Mouse (Mus musculus): ENCODE results near the gene Gm128. TPM values are rescaled to one million over a fixed set of nuclear protein-coding genes. Genes with fewer than 3 reads are reported as not detected.

Gene Gm128
- polyA plus RNA-seq, 1 experiment = not detected

- Histone ChIP-seq H3K4me3 (ENCODE audit: insufficient read depth, low read length) (no peak overlapping the region), H3K27ac (ENCODE audit: insufficient read depth, low read depth, low read length) (no peak overlapping the region), H3K4me1 (ENCODE audit: control insufficient read depth, insufficient read depth, low read length) (no peaks in the 10 kb centered on the region)
- TF ChIP-seq POLR2A (IDR thresholded peaks at IDR 0.05; ENCODE audit: borderline replicate concordance, low read depth, low read length) (no peak), CTCF (IDR thresholded peaks at IDR 0.05; ENCODE audit: low read depth, low read length) (no peak)
Measured at GRCm38 (mm10) chr3:95208286-95208685, 33.1 kb downstream of the Gm128 start.

GRCm38 (mm10) chr3:95203880-95204279 is 37.5 kb downstream of the Gm128 start:
- Histone ChIP-seq H3K27ac (ENCODE audit: insufficient read depth, low read depth, low read length) (no peak overlapping the region), H3K4me1 (ENCODE audit: control insufficient read depth, insufficient read depth, low read length) (no peaks in the 10 kb centered on the region), H3K4me3 (ENCODE audit: insufficient read depth, low read length) (no peak overlapping the region)
- no peak for TF ChIP-seq CTCF (IDR thresholded peaks at IDR 0.05; ENCODE audit: low read depth, low read length)
- no peak for TF ChIP-seq POLR2A (IDR thresholded peaks at IDR 0.05; ENCODE audit: borderline replicate concordance, low read depth, low read length)

GRCm38 (mm10) chr3:95200562-95200961 is 40.8 kb downstream of the Gm128 start:
- TF ChIP-seq CTCF (IDR thresholded peaks at IDR 0.05; ENCODE audit: low read depth, low read length) = no peak
- no peak for TF ChIP-seq POLR2A (IDR thresholded peaks at IDR 0.05; ENCODE audit: borderline replicate concordance, low read depth, low read length)
- Histone ChIP-seq H3K4me1 (ENCODE audit: control insufficient read depth, insufficient read depth, low read length) (no peaks in the 10 kb centered on the region), H3K4me3 (ENCODE audit: insufficient read depth, low read length) (no peak overlapping the region), H3K27ac (ENCODE audit: insufficient read depth, low read depth, low read length) (no peak overlapping the region)

GRCm38 (mm10) chr3:95200132-95200531 is 41.3 kb downstream of the Gm128 start:
- Histone ChIP-seq H3K27ac (ENCODE audit: insufficient read depth, low read depth, low read length) (no peak overlapping the region), H3K4me1 (ENCODE audit: control insufficient read depth, insufficient read depth, low read length) (no peaks in the 10 kb centered on the region), H3K4me3 (ENCODE audit: insufficient read depth, low read length) (no peak overlapping the region)
- TF ChIP-seq POLR2A (IDR thresholded peaks at IDR 0.05; ENCODE audit: borderline replicate concordance, low read depth, low read length) = no peak
- TF ChIP-seq CTCF (IDR thresholded peaks at IDR 0.05; ENCODE audit: low read depth, low read length) = no peak

GRCm38 (mm10) chr3:95199101-95199500 is 42.3 kb downstream of the Gm128 start:
- Histone ChIP-seq H3K4me1 (ENCODE audit: control insufficient read depth, insufficient read depth, low read length) (no peaks in the 10 kb centered on the region), H3K4me3 (ENCODE audit: insufficient read depth, low read length) (no peak overlapping the region), H3K27ac (ENCODE audit: insufficient read depth, low read depth, low read length) (no peak overlapping the region)
- TF ChIP-seq CTCF (IDR thresholded peaks at IDR 0.05; ENCODE audit: low read depth, low read length) = no peak
- no peak for TF ChIP-seq POLR2A (IDR thresholded peaks at IDR 0.05; ENCODE audit: borderline replicate concordance, low read depth, low read length)

GRCm38 (mm10) chr3:95195772-95196171 is 45.6 kb downstream of the Gm128 start:
- no peak for TF ChIP-seq CTCF (IDR thresholded peaks at IDR 0.05; ENCODE audit: low read depth, low read length)
- TF ChIP-seq POLR2A (IDR thresholded peaks at IDR 0.05; ENCODE audit: borderline replicate concordance, low read depth, low read length) = no peak
- H3K27ac ChIP-seq (ENCODE audit: insufficient read depth, low read depth, low read length) = no peak overlapping the region
- no peak overlapping the region for H3K4me3 ChIP-seq (ENCODE audit: insufficient read depth, low read length)
- no peaks in the 10 kb centered on the region for H3K4me1 ChIP-seq (ENCODE audit: control insufficient read depth, insufficient read depth, low read length)

DNA sequence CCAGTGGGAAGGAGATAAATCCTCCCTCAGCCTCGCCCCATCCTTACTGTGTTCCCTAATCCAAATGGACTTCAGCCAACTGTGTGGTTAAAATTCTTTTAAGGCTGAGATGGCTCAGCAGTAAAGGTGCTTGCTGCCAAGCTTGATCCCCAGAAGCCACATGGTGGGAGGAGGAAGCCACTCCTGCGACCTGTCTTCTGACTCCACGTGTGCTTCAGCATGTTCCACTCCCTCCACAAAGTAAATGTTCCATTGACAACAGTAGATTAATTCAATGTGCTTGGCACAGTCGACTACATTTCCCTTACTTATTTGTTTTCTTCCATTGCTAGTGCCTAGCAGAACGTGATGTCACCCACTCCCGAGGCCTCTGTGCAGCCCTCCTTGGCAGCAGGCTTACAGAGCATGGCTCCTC is 46.7 kb downstream of the Gm128 start:
- no peak for TF ChIP-seq CTCF (IDR thresholded peaks at IDR 0.05; ENCODE audit: low read depth, low read length)
- TF ChIP-seq POLR2A (IDR thresholded peaks at IDR 0.05; ENCODE audit: borderline replicate concordance, low read depth, low read length) = no peak
- Histone ChIP-seq H3K4me3 (ENCODE audit: insufficient read depth, low read length) (no peak overlapping the region), H3K27ac (ENCODE audit: insufficient read depth, low read depth, low read length) (no peak overlapping the region)

More for the DNA sequence above, 46.7 kb downstream of the Gm128 start:
- no peaks in the 10 kb centered on the region for H3K4me1 ChIP-seq (ENCODE audit: control insufficient read depth, insufficient read depth, low read length)

Other genes starting within 250 kb of the Gm128 start
- gene Zfp687, start 226.2 kb downstream of the Gm128 start, polyA plus RNA-seq (2012; ENCODE audit: insufficient read depth, insufficient read length, missing spikeins) = 10.5 and 12.7 TPM in 2 replicates
- 136 and 148 TPM in 2 replicates for gene Psmd4, start 199.0 kb downstream of the Gm128 start, polyA plus RNA-seq (2012; ENCODE audit: insufficient read depth, insufficient read length, missing spikeins)
- gene Pip5k1a, start 134.7 kb downstream of the Gm128 start, polyA plus RNA-seq (2012; ENCODE audit: insufficient read depth, insufficient read length, missing spikeins) = 23.4 and 27.8 TPM in 2 replicates
- 54.8 and 57.4 TPM in 2 replicates for gene Vps72, start 130.6 kb downstream of the Gm128 start, polyA plus RNA-seq (2012; ENCODE audit: insufficient read depth, insufficient read length, missing spikeins)
- gene Tmod4, start 117.1 kb downstream of the Gm128 start, polyA plus RNA-seq (2012; ENCODE audit: insufficient read depth, insufficient read length, missing spikeins) = 0.60 TPM in 1 of 2 replicates, not detected in the other
- gene Scnm1, start 107.6 kb downstream of the Gm128 start, polyA plus RNA-seq (2012; ENCODE audit: insufficient read depth, insufficient read length, missing spikeins) = 88.6 and 112 TPM in 2 replicates
- gene Lysmd1, start 107.5 kb downstream of the Gm128 start, polyA plus RNA-seq (2012; ENCODE audit: insufficient read depth, insufficient read length, missing spikeins) = 5.6 and 6.0 TPM in 2 replicates
- gene Tnfaip8l2, start 99.2 kb downstream of the Gm128 start, polyA plus RNA-seq (2012; ENCODE audit: insufficient read depth, insufficient read length, missing spikeins) = 235 and 240 TPM in 2 replicates
- gene Sema6c, start 81.1 kb downstream of the Gm128 start, polyA plus RNA-seq (2012; ENCODE audit: insufficient read depth, insufficient read length, missing spikeins) = 1.2 and 1.5 TPM in 2 replicates
- gene Gabpb2, start 23.7 kb downstream of the Gm128 start, polyA plus RNA-seq (2012; ENCODE audit: insufficient read depth, insufficient read length, missing spikeins) = 36.4 and 38.8 TPM in 2 replicates
- 128 and 133 TPM in 2 replicates for gene Cdc42se1, start 12.9 kb downstream of the Gm128 start, polyA plus RNA-seq (2012; ENCODE audit: insufficient read depth, insufficient read length, missing spikeins)
- 19.7 and 23.3 TPM in 2 replicates for gene Mllt11, start 9.4 kb downstream of the Gm128 start, polyA plus RNA-seq (2012; ENCODE audit: insufficient read depth, insufficient read length, missing spikeins)
- not detected in 2 replicates for gene Bnipl, start 9.6 kb upstream of the Gm128 start, polyA plus RNA-seq (2012; ENCODE audit: insufficient read depth, insufficient read length, missing spikeins)
- gene Mindy1, start 39.7 kb upstream of the Gm128 start, polyA plus RNA-seq (2012; ENCODE audit: insufficient read depth, insufficient read length, missing spikeins) = 50.7 and 70.7 TPM in 2 replicates
- 15.6 and 16.6 TPM in 2 replicates for gene Prune1, start 40.5 kb upstream of the Gm128 start, polyA plus RNA-seq (2012; ENCODE audit: insufficient read depth, insufficient read length, missing spikeins)
- 11.1 and 15.4 TPM in 2 replicates for gene Anxa9, start 65.6 kb upstream of the Gm128 start, polyA plus RNA-seq (2012; ENCODE audit: insufficient read depth, insufficient read length, missing spikeins)
- 173 and 186 TPM in 2 replicates for gene Cers2, start 73.2 kb upstream of the Gm128 start, polyA plus RNA-seq (2012; ENCODE audit: insufficient read depth, insufficient read length, missing spikeins)
- 34.2 and 37.2 TPM in 2 replicates for gene Setdb1, start 115.6 kb upstream of the Gm128 start, polyA plus RNA-seq (2012; ENCODE audit: insufficient read depth, insufficient read length, missing spikeins)
- gene 4930558C23Rik, start 161.2 kb upstream of the Gm128 start, polyA plus RNA-seq (2012; ENCODE audit: insufficient read depth, insufficient read length, missing spikeins) = not detected in 2 replicates
- 41.9 and 43.3 TPM in 2 replicates for gene Arnt, start 192.8 kb upstream of the Gm128 start, polyA plus RNA-seq (2012; ENCODE audit: insufficient read depth, insufficient read length, missing spikeins)

Data from bone marrow macrophage, adult 2 months (primary cell).